Mouse (Mus musculus) CH12.LX (cell line): Measurements from ENCODE around the gene Sept12.

Experiments used
- CTCF ChIP-seq, 2 experiments: IDR thresholded peaks in 1 of 2; conservative IDR thresholded peaks in 1 of 2; 2 replicates each; pipeline ENCODE4 v1.5.1; 2011 to 2012; ENCODE audit warnings: low read depth in 2 of 2, low read length in 2 of 2, improper control_type of control experiment in 1 of 2, inconsistent platforms in 1 of 2, mild to moderate bottlenecking in 1 of 2, moderate library complexity in 1 of 2
- EP300 ChIP-seq: IDR thresholded peaks from 2 replicates; pipeline ENCODE4 v1.6.1; 2011; ENCODE audit warnings: low read length, improper control_type of control experiment
- HCFC1 ChIP-seq: IDR thresholded peaks from 2 replicates; pipeline ENCODE4 v1.6.1; 2012; ENCODE audit warnings: low read depth, mild to moderate bottlenecking, inconsistent platforms, low read length, improper control_type of control experiment
- POLR2A ChIP-seq: IDR thresholded peaks from 2 replicates; pipeline ENCODE4 v1.6.1; 2011; ENCODE audit warnings: low read depth, mild to moderate bottlenecking, improper control_type of control experiment, low read length
- RCOR1 ChIP-seq: conservative IDR thresholded peaks from 2 replicates; pipeline ENCODE4 v1.6.1; 2012; ENCODE audit warnings: low read depth, mild to moderate bottlenecking, inconsistent platforms, low read length, improper control_type of control experiment
- UBTF ChIP-seq: IDR thresholded peaks from 2 replicates; pipeline ENCODE4 v1.6.1; 2012; ENCODE audit warnings: low read depth, mild to moderate bottlenecking, inconsistent platforms, low read length, improper control_type of control experiment, moderate library complexity
- USF1 ChIP-seq: IDR thresholded peaks from 2 replicates; pipeline ENCODE4 v1.6.1; 2014; ENCODE audit warnings: low read depth, mild to moderate bottlenecking, inconsistent platforms, low read length, improper control_type of control experiment
- ZC3H11A ChIP-seq: IDR thresholded peaks from 2 replicates; pipeline ENCODE4 v1.6.1; 2012; ENCODE audit warnings: low read depth, mild to moderate bottlenecking, inconsistent platforms, low read length, improper control_type of control experiment
- ZMIZ1 ChIP-seq: IDR thresholded peaks from 2 replicates; pipeline ENCODE4 v1.6.1; 2012; ENCODE audit warnings: low read depth, mild to moderate bottlenecking, inconsistent platforms, low read length, improper control_type of control experiment

GRCm38 (mm10) chr16:4965392-4966129 lies 32.1 kb downstream of the Sept12 start:
- TF ChIP-seq HCFC1: no peak
- TF ChIP-seq UBTF: no peak
- TF ChIP-seq ZC3H11A: no peak
- no peak for TF ChIP-seq CTCF (conservative IDR thresholded peaks at IDR 0.05 in 1 of 2, IDR thresholded peaks at IDR 0.05 in 1 of 2; ENCODE audit: low read depth in 2 of 2, low read length in 2 of 2)
- TF ChIP-seq EP300: no peak
- TF ChIP-seq USF1: no peak
- TF ChIP-seq ZMIZ1: no peak
- no peak for TF ChIP-seq RCOR1
- TF ChIP-seq POLR2A: no peak
